Mouse (Mus musculus): ENCODE measurements around the gene 9330161L09Rik. TPM values are rescaled to one million over a fixed set of nuclear protein-coding genes. Genes with fewer than 3 reads are reported as not detected.

The 9330161L09Rik gene
- total and polyA plus RNA-seq, 2 experiments from 2014 or later = 0.91 to 6.5 TPM

GRCm38 (mm10) chr12:103437601-103438000, 30.0 kb upstream of the 9330161L09Rik start:
- no peak overlapping the region for H3K9ac ChIP-seq (replicated peaks; ENCODE audit: low read length)
- no peaks in the 10 kb centered on the region for H3K36me3 ChIP-seq (ENCODE audit: insufficient read depth, low read length)
- ATAC-seq = no peak
- H3K4me2 ChIP-seq (ENCODE audit: low read depth, low read length) = no peak overlapping the region
- H3K27ac ChIP-seq = no peak overlapping the region
- TF ChIP-seq CTCF (IDR thresholded peaks at IDR 0.05; ENCODE audit: low read depth) = no peak
- H3K4me3 ChIP-seq (ENCODE audit: low read length) = no peak overlapping the region
- H3K27me3 ChIP-seq (ENCODE audit: insufficient read depth, low read length) = no peaks in the 10 kb centered on the region
- DNase-seq (ENCODE audit: low spot score) = no peak
- WGBS = 100% methylated on average over 1 of the region's 1 CpGs
- no peaks in the 10 kb centered on the region for H3K4me1 ChIP-seq (ENCODE audit: insufficient read depth, low read length)
- H3K9me3 ChIP-seq (ENCODE audit: low read length) = no peaks in the 10 kb centered on the region

GRCm38 (mm10) chr12:103434861-103435260, 27.2 kb upstream of the 9330161L09Rik start:
- no peaks in the 10 kb centered on the region for H3K27me3 ChIP-seq (ENCODE audit: insufficient read depth, low read length)
- no peaks in the 10 kb centered on the region for H3K4me1 ChIP-seq (ENCODE audit: insufficient read depth, low read length)
- DNase-seq (ENCODE audit: low spot score) (no peak), ATAC-seq (no peak)
- H3K9ac ChIP-seq (replicated peaks; ENCODE audit: low read length) = no peak overlapping the region
- H3K36me3 ChIP-seq (ENCODE audit: insufficient read depth, low read length) = no peaks in the 10 kb centered on the region
- no peak overlapping the region for H3K27ac ChIP-seq
- no peak overlapping the region for H3K4me3 ChIP-seq (ENCODE audit: low read length)
- H3K4me2 ChIP-seq (ENCODE audit: low read depth, low read length) = peak overlapping the region; percentile 30; the same call in 1 of the 2 replicates
- no peak for TF ChIP-seq CTCF (IDR thresholded peaks at IDR 0.05; ENCODE audit: low read depth)
- no peaks in the 10 kb centered on the region for H3K9me3 ChIP-seq (ENCODE audit: low read length)

GRCm38 (mm10) chr12:103433986-103434731, 26.5 kb upstream of the 9330161L09Rik start, which contains the start of gene Ifi27:
Gene Ifi27, plus strand, starts transcription at chr12:103434211.
- WGBS = 78% methylated on average over 8 of the region's 8 CpGs
- H3K4me2 ChIP-seq (ENCODE audit: low read depth, low read length) = peak within 1 kb of the TSS; percentile 30; the same call in 1 of the 2 replicates
- H3K9ac ChIP-seq (replicated peaks; ENCODE audit: low read length) = no peak within 1 kb of the TSS
- no peak within 1 kb of the TSS for H3K4me3 ChIP-seq (ENCODE audit: low read length)
- TF ChIP-seq CTCF (IDR thresholded peaks at IDR 0.05; ENCODE audit: low read depth) = no peak
- DNase-seq (ENCODE audit: low spot score) (peak; percentile 5), ATAC-seq (no peak)
- H3K4me1 ChIP-seq (ENCODE audit: insufficient read depth, low read length) = no peaks in the 10 kb centered on the region
- no peaks in the 10 kb centered on the region for H3K36me3 ChIP-seq (ENCODE audit: insufficient read depth, low read length)
- no peak within 1 kb of the TSS for H3K27ac ChIP-seq
- H3K9me3 ChIP-seq (ENCODE audit: low read length) = no peaks in the 10 kb centered on the region
- H3K27me3 ChIP-seq (ENCODE audit: insufficient read depth, low read length) = no peaks in the 10 kb centered on the region

GRCm38 (mm10) chr12:103433430-103433829, 25.8 kb upstream of the 9330161L09Rik start:
- Histone ChIP-seq H3K4me2 (ENCODE audit: low read depth, low read length) (no peak overlapping the region), H3K27me3 (ENCODE audit: insufficient read depth, low read length) (no peaks in the 10 kb centered on the region), H3K36me3 (ENCODE audit: insufficient read depth, low read length) (no peaks in the 10 kb centered on the region), H3K9me3 (ENCODE audit: low read length) (no peaks in the 10 kb centered on the region), H3K4me1 (ENCODE audit: insufficient read depth, low read length) (no peaks in the 10 kb centered on the region), H3K9ac (replicated peaks; ENCODE audit: low read length) (no peak overlapping the region), H3K27ac (no peak overlapping the region), H3K4me3 (ENCODE audit: low read length) (no peak overlapping the region)
- DNase-seq (ENCODE audit: low spot score) = no peak
- no peak for TF ChIP-seq CTCF (IDR thresholded peaks at IDR 0.05; ENCODE audit: low read depth)
- 91% methylated on average over 2 of the region's 2 CpGs for WGBS
- ATAC-seq = no peak

GRCm38 (mm10) chr12:103426710-103427109, 19.1 kb upstream of the 9330161L09Rik start:
- Histone ChIP-seq H3K27me3 (ENCODE audit: insufficient read depth, low read length) (no peaks in the 10 kb centered on the region), H3K36me3 (ENCODE audit: insufficient read depth, low read length) (peaks cover 4% of the 10 kb centered on the region; the same call in 1 of the 2 replicates), H3K9ac (replicated peaks; ENCODE audit: low read length) (no peak overlapping the region), H3K9me3 (ENCODE audit: low read length) (no peaks in the 10 kb centered on the region), H3K4me3 (ENCODE audit: low read length) (no peak overlapping the region), H3K4me2 (ENCODE audit: low read depth, low read length) (no peak overlapping the region), H3K27ac (no peak overlapping the region), H3K4me1 (ENCODE audit: insufficient read depth, low read length) (peaks cover 16% of the 10 kb centered on the region)
- 91% methylated on average over 7 of the region's 7 CpGs for WGBS
- peak; percentile 30; the same call in 1 of the 2 replicates for TF ChIP-seq CTCF (IDR thresholded peaks at IDR 0.05; ENCODE audit: low read depth)
- DNase-seq (ENCODE audit: low spot score) (no peak), ATAC-seq (no peak)

GRCm38 (mm10) chr12:103425729-103426470, 18.3 kb upstream of the 9330161L09Rik start, which contains the start of gene Ddx24:
Gene Ddx24, minus strand, starts transcription at chr12:103425830.
- H3K9ac ChIP-seq (replicated peaks; ENCODE audit: low read length) = peak within 1 kb of the TSS; percentile 83
- H3K4me3 ChIP-seq (ENCODE audit: low read length) = peak within 1 kb of the TSS; percentile 98
- peak within 1 kb of the TSS; percentile 96 for H3K4me2 ChIP-seq (ENCODE audit: low read depth, low read length)
- WGBS = 1% methylated on average over 33 of the region's 33 CpGs
- peaks cover 23% of the 10 kb centered on the region for H3K4me1 ChIP-seq (ENCODE audit: insufficient read depth, low read length)
- H3K27me3 ChIP-seq (ENCODE audit: insufficient read depth, low read length) = no peaks in the 10 kb centered on the region
- DNase-seq (ENCODE audit: low spot score) (peak; percentile 99), ATAC-seq (peak; percentile 99)
- H3K9me3 ChIP-seq (ENCODE audit: low read length) = no peaks in the 10 kb centered on the region
- peak; percentile 88 for TF ChIP-seq CTCF (IDR thresholded peaks at IDR 0.05; ENCODE audit: low read depth)
- peaks cover 4% of the 10 kb centered on the region; the same call in 1 of the 2 replicates for H3K36me3 ChIP-seq (ENCODE audit: insufficient read depth, low read length)
- H3K27ac ChIP-seq = peak within 1 kb of the TSS; percentile 90

All from hindbrain, postnatal 0 days (tissue).